Mouse (Mus musculus) kidney, postnatal 14 days (tissue): ENCODE data around the gene Mmp24.

Experiments used
- DNase-seq: peaks from one replicate; pipeline ENCODE4 v3.0.0; 2022; ENCODE audit warnings: mixed read lengths

Mmp24 gene

DNA sequence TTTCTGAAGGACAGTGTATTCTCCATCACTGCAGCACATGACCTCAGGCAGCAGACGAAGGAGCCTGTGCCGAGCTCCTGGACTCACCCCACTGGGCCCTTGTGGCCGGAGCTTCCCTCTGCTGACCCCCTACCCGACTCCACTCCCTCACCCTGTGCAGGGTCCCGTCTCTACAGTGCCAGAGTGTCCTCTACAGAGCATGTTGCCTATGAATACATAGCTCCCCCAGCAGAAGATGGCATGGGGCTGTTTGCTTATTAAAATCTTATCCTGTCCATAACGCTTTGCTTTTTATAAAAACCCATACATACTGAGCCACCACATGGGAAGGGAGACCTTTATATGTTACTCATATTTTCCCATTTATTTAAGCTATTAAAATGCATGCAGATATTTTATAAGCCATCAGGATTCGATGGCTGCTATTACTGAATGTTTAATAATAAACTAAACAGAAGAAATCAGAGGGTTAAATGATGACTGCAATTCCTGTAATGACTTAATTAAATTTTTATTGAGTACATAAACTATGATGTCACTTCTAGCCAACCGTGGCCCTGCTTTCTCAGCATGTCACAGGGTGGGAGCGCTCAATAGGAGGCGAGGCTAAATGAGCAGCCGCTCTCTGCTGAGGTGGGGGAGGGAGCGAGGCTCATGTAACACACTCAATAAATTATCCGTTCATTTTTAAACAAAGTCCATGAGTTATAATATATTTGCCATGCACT, 87.6 kb downstream of the Mmp24 start:
- peak; percentile 52 for DNase-seq

DNA sequence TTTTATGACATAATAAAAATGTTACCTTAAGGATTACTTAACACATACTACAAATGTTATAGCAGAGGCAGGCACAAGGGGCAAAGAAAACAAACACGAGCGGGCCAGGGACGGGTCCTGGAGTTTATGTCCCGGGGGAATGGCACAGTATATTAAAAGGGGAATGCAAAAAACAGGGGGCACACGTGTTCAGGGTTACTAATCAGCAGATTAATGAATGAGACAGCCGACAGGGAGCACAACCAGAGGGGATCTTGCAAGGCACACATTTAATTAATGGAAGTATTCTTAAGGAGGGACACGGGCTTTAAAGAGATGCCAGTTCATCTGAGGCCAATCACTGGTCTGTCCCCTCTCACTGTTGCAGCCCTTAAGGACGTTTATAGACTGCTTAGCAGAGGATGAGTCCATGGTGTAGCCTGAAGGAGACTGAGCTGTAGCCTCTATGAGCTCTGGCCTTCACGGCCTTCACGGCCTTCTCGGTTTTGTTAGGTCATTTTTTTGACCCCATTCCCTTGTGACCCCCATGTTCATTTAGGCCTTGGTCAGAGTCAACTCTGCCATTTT, 88.2 kb downstream of the Mmp24 start:
- no peak for DNase-seq
